Mouse (Mus musculus) erythroblast, embryonic 14.5 days (primary cell): ENCODE data around the gene Rbpj. TPM values are rescaled to one million over a fixed set of nuclear protein-coding genes. Genes with fewer than 3 reads are reported as not detected.

Source experiments
- H3K27me3 ChIP-seq: 2 replicates; pipeline ENCODE4 v1.6.1; 2012; ENCODE audit warnings: inconsistent platforms; ENCODE audit not compliant: control insufficient read depth
- H3K36me3 ChIP-seq: 2 replicates; pipeline ENCODE4 v1.6.1; 2012; ENCODE audit warnings: mild to moderate bottlenecking, inconsistent platforms; ENCODE audit not compliant: control insufficient read depth
- H3K4me1 ChIP-seq: 2 replicates; pipeline ENCODE4 v1.6.1; 2012; ENCODE audit warnings: inconsistent platforms; ENCODE audit not compliant: control insufficient read depth
- H3K4me3 ChIP-seq: replicated peaks from 2 replicates; pipeline ENCODE3; 2012; ENCODE audit warnings: moderate library complexity, mild to moderate bottlenecking, inconsistent platforms
- H3K9me3 ChIP-seq: 2 replicates; pipeline ENCODE4 v1.6.1; 2012; ENCODE audit warnings: low read length, inconsistent platforms, mixed read lengths; ENCODE audit not compliant: control insufficient read depth
- GATA1 ChIP-seq: IDR thresholded peaks from 2 replicates; pipeline ENCODE4 v1.6.1; 2012; ENCODE audit warnings: low read length, inconsistent platforms, mixed read lengths
- TAL1 ChIP-seq: IDR thresholded peaks from 3 replicates; pipeline ENCODE4 v1.6.1; 2012; ENCODE audit warnings: low read length, inconsistent platforms, mixed read lengths
- polyA plus RNA-seq: library from polyadenylated mRNA; stranded (reverse); fragments of >175 nt; gene quantifications from 2 replicates; pipeline ENCODE4 v1.2.3, GENCODE M21; 2012

Rbpj gene
- polyA plus RNA-seq, 1 experiment, result 0.21 TPM

DNA sequence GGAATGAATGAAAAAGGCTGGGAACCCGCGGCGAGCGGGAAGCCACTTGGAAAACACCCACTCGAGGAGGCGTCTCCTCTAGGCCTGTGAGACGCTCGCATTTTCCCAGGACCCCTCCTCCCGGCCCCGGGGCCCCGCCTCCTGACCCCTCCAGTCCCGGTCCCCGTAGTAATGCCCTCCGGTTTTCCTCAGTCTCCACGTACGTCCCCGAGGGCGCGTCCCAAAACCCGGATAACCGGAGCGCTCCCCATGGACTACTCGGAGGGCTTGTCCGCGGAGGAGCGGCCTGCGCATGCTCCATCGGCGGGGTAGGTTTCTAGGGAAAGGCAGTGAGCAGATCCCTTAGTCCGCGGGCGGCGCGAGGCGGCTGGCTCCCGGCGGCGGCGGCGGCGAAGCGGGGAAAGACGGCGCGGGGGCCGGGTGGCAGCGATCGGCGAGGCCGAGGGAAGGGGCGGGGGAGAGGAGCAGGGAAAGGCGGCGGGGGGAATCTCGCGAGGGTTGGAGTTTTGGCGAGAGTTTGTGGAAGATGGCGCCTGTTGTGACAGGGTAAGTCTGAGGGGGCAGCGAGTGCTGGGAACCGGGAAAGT lies 124.3 kb downstream of the Rbpj start:
- no peaks in the 10 kb centered on the region for H3K36me3 ChIP-seq
- no peaks in the 10 kb centered on the region for H3K9me3 ChIP-seq
- H3K4me3 ChIP-seq, result peak overlapping the region; percentile 86
- peaks cover 35% of the 10 kb centered on the region for H3K4me1 ChIP-seq
- TF ChIP-seq GATA1, result no peak
- TF ChIP-seq TAL1, result no peak
- H3K27me3 ChIP-seq, result peaks cover 13% of the 10 kb centered on the region

DNA sequence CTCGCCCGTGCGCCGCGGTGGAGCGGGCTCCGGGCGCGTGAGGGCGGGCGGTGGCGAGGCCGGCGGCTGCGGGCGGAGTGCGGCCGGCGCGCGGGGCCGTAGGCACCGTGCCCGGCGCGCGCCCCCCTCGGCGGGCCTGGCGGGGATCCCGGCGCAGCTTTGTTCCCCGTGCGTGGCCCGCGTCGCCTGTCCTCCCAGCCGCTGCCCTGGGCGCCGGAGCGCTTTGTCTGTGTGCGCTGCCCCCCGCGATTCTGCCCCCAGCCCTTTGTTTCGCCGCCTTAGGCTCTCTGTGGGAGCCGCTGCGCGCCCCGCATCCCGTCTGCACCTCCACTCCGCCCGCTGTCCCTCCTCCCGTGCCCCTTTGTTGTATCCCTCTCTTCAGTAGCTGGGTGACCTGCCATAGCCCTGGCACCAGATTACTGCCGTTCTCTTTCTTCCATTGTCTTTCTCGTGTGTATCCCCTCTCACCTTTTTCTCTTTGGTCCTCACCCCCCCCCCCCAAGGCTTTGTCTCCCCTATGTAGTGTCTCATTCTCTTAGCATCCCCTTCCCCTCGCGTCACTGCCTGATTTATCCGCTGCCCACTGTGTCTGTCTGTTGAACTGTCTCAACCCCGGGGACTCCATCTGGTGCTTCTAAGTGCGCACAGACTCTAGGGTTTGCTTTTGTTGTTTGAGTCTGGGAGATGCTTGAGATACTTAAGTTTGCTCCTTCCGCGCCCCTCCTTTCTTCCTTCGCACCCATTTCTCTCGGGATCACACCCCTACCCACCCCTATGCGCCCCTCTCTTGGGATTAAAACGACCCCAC lies 125.1 kb downstream of the Rbpj start:
- Histone ChIP-seq H3K36me3 (no peaks in the 10 kb centered on the region), H3K27me3 (peaks cover 11% of the 10 kb centered on the region), H3K9me3 (no peaks in the 10 kb centered on the region), H3K4me3 (peak overlapping the region; percentile 86), H3K4me1 (peaks cover 35% of the 10 kb centered on the region)
- TF ChIP-seq TAL1, result no peak
- no peak for TF ChIP-seq GATA1

DNA sequence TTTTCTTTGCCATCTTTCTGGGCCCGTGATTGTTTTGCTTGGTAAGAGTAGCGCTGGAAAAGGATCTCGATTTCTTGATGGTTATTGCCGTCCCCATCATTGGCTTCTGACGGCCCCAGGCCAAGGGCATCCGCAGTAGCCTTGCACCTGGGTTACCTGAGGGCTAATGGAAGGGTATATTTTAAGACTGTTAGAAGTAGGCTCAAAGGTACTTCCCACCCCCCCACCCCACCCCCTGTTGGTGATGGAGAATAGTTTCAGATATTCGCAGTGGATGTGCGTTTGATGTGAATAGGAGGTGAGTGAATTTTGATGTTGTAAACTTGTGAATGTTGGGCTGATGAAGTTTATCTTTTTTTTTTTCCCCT lies 125.7 kb downstream of the Rbpj start:
- Histone ChIP-seq H3K4me3 (peak overlapping the region; percentile 86), H3K4me1 (peaks cover 35% of the 10 kb centered on the region), H3K9me3 (no peaks in the 10 kb centered on the region), H3K27me3 (peaks cover 11% of the 10 kb centered on the region), H3K36me3 (no peaks in the 10 kb centered on the region)
- TF ChIP-seq TAL1 (no peak), GATA1 (no peak)

DNA sequence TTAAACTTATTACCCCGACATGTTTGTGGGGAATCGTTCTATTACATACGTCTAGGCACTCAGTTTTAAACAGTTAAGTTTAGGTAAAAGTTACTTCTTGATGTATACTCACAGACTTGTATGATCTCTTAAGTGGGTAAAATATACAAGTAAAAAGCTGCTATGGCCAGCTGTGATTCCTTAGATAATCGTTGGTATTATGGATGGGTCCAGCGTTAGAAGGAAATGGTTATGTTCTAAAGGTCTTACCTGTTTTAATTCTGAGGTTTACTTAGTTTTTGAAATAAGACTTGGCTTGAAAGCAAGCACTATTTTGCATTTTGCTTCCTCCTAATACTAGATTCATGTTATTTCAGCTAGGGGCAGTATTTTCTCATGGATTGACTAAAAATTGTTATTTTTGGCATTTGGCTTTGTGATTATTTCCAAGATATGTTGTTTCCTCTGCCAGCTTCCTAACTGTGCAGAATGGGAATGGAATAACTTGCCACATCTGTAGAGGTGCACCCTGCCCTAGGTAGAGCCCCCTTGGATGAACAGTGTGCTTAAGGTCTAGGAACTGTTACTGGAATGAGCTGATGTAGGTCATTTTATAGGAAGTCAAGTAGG lies 127.2 kb downstream of the Rbpj start:
- Histone ChIP-seq H3K4me3 (no peak overlapping the region), H3K36me3 (no peaks in the 10 kb centered on the region), H3K9me3 (no peaks in the 10 kb centered on the region), H3K27me3 (peaks cover 7% of the 10 kb centered on the region), H3K4me1 (peaks cover 35% of the 10 kb centered on the region)
- TF ChIP-seq TAL1 (no peak), GATA1 (no peak)

DNA sequence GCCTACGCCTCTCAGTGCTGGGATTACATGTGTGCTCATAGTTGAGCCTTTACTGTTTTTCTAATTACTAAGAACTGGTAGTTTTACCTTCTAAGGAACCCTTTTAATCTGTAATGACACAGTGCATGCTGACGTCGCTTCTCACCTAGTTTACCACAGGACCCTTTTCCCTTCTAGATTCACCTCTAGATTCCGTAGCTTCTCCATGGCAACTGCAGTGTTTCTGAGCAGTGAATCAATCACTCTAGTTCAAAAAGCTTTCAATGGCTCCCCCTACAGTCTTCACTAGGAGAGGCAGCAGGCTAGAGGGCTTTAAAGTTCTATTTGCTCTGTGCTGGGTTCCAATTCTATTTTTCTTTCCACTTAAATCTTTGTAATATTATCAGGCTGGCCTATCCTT lies 128.3 kb downstream of the Rbpj start:
- H3K4me1 ChIP-seq, result peaks cover 25% of the 10 kb centered on the region
- no peak overlapping the region for H3K4me3 ChIP-seq
- no peaks in the 10 kb centered on the region for H3K9me3 ChIP-seq

DNA sequence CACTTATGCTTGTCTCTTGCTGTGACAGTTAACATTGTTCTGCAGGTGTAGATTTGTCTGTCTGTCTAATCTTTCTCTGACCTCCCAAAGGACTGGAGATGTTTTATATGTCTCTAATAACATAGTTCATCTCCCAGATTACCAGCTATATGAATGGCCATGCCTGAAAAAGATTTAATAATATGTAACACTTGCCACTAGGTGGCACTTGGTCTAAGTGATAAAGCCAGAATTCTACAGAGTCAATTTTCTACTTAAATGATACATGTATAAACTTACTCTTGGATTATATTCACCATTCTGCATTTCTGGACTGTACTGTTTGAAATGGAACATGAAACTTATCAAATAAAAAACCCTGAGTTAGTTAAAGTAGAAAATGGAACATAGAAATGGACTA lies 132.6 kb downstream of the Rbpj start:
- TF ChIP-seq GATA1, result no peak
- TF ChIP-seq TAL1, result no peak
- no peaks in the 10 kb centered on the region for H3K27me3 ChIP-seq
- no peak overlapping the region for H3K4me3 ChIP-seq
- no peaks in the 10 kb centered on the region for H3K4me1 ChIP-seq
- no peaks in the 10 kb centered on the region for H3K36me3 ChIP-seq
- H3K9me3 ChIP-seq, result no peaks in the 10 kb centered on the region

More for the DNA sequence above, 128.3 kb downstream of the Rbpj start:
- Histone ChIP-seq H3K36me3 (no peaks in the 10 kb centered on the region), H3K27me3 (peaks cover 5% of the 10 kb centered on the region; the same call in 1 of the 2 replicates)
- TF ChIP-seq TAL1, result no peak
- TF ChIP-seq GATA1, result no peak

DNA sequence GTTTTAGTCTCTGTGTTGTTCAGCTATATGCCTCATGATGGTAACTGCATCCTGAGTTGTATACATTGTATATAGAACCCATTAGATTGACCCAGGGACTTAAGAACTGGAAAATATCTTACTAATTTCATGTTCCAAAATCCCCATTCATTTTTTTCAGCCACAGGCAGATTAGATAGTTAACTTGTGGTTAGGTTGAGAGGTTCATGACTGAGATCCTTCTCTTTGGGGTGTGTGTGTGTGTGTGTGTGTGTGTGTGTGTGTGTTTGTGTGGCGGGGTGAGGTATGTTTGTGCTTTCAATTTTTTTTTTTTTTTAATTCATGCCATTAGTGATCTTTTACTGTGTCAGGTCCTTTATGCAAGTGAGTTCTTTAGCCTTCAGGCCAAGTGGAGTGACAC lies 133.2 kb downstream of the Rbpj start:
- TF ChIP-seq TAL1, result no peak
- no peak for TF ChIP-seq GATA1
- no peaks in the 10 kb centered on the region for H3K4me1 ChIP-seq
- no peaks in the 10 kb centered on the region for H3K9me3 ChIP-seq
- no peaks in the 10 kb centered on the region for H3K36me3 ChIP-seq
- no peak overlapping the region for H3K4me3 ChIP-seq
- no peaks in the 10 kb centered on the region for H3K27me3 ChIP-seq

DNA sequence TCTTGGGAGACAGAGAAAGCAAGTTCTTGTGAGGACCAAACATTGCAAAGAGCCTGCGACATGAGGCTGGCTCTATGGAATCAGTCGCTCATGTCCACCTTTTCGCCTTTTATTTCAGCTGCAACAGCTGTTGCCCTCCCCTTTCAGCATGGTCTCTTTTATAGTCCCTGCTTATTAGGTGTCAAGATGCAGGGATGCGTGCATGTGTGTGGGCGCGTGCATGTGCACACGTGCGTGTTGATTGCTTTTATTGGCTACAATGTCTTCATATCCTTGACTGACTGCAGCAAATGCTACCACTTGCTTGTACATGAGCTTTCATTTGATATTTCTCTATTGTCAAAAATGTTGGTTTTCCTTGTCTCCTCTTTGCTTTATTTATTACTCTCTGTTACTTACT lies 136.2 kb downstream of the Rbpj start:
- no peak overlapping the region for H3K4me3 ChIP-seq
- no peaks in the 10 kb centered on the region for H3K36me3 ChIP-seq
- no peaks in the 10 kb centered on the region for H3K9me3 ChIP-seq
- H3K4me1 ChIP-seq, result peaks cover 14% of the 10 kb centered on the region
- TF ChIP-seq TAL1 (no peak), GATA1 (no peak)
- H3K27me3 ChIP-seq, result no peaks in the 10 kb centered on the region

DNA sequence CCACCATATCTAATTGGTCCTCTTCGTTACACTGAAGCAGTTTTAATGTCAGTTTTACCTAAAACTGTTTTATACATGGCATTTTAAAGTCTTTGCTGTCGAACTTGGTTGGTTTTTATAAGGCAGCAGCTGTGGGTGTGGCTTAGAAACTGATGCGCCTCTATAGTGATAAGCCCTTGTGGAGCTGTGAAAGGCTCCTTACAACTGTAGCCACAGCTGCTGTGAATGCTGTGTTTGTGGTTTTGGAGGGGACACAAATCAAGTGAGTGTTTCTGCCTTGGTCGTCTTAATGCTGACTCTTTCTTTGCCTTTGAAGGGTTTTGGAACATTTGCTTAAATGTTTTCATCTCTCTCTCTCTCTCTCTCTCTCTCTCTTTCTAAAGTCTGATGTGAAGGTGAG lies 139.5 kb downstream of the Rbpj start:
- Histone ChIP-seq H3K4me1 (peaks cover 14% of the 10 kb centered on the region), H3K27me3 (no peaks in the 10 kb centered on the region), H3K36me3 (no peaks in the 10 kb centered on the region), H3K9me3 (no peaks in the 10 kb centered on the region), H3K4me3 (no peak overlapping the region)
- TF ChIP-seq TAL1 (no peak), GATA1 (no peak)
